Mouse (Mus musculus): Measurements from ENCODE around the gene Glra1.

Glra1 gene

DNA sequence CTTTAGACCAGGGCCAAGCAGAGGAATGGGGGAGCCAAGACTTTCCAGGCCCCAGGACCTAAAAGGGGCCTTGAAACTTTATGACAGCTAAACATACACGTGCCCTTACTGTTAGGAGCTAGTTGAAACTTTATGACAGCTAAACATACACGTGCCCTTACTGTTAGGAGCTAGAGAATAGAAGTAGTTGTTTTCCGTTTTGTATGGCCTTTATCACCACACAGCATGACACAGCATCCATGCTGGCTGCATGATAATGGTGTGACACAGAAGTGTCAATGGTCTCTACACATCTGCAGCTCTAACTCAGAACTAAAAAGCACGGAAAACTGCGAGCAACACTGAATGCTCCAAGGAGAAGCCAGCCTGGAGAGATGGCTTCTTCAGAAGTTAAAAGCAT lies 90.3 kb downstream of the Glra1 start:
- DNase-seq, result no peak

DNA sequence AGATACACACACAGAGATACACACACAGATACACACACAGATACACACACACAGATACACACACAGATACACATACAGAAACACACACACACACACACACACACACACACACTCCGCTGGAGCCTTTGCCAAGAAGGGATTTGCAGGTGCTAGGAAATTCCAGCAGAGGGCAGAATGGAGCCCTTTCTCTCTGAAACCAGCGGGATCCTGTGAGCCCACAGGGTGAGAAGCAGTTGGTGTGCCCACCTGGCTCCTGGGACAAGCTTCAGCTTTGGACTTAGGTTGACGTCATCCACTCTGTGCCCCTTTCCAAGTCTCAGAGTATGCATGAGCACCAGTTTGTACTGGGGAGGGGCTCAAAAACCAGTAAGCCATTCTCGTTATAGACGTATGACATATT lies 96.6 kb downstream of the Glra1 start:
- DNase-seq, result no peak

DNA sequence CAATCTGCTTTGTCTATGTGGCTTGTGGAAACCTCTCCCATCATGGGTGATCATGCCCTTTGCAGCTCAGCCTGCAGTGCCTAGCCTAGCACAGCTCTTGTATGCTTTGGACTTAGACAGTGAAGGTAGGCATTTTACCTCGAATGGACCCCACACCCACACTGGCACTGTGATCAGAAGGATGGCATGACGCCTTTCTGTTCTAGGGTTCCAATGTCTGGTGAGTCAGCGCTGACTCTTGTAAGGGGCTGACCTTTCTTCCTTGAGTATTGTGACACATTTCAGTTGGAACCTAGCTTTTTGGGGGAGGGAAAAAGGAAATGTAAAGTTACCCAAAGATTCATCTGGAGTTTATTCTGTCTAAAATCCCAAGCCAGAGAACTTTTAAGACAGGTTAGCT lies 102.5 kb downstream of the Glra1 start:
- DNase-seq, result no peak

DNA sequence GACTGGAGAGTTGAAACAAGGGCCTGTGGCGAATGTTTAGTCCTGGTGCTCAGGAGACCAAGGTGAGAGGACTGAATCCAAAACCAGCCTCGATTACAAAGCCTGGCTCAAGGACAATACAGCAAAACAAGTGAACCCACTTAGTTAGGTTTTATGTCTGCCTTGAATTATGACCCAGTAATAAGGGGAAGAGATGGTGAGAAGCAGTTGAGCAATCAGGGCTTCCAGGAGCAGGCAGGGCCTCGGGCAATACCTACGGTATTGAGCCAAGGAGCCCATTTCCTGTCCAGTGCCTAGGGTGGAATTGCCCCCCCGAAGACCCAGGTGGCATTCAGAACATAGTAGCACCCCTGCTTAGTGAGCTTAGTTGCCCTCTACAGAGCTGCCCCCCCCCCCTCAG lies 105.1 kb downstream of the Glra1 start:
- peak; percentile 11 for DNase-seq

DNA sequence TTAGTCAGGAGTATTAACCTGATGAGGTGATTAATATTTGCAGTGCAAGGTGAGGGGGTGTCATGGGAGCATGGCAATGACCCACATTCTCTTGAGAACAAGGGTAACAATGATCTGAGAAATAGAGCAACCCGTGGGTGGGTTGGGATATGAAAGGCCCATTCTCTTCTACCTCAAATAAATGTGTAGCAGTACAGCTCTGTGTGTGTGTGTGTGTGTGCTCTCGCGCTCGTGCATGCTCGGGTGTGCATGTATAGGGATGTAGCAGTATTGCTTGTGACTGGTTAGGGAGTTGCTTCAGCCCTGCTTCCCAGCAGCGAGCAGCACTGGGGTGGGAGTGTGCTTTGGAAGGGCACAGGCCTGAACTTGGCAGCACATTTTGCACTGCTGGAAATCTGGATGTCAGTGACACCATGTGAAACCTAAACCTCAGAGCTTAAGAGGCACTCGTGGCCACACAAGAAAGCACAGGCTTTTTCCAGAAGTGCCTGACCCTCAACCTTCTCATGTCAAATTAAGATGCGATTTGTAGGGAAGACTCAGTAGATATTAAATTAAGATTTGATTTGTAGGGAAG lies 106.0 kb downstream of the Glra1 start:
- no peak for DNase-seq

DNA sequence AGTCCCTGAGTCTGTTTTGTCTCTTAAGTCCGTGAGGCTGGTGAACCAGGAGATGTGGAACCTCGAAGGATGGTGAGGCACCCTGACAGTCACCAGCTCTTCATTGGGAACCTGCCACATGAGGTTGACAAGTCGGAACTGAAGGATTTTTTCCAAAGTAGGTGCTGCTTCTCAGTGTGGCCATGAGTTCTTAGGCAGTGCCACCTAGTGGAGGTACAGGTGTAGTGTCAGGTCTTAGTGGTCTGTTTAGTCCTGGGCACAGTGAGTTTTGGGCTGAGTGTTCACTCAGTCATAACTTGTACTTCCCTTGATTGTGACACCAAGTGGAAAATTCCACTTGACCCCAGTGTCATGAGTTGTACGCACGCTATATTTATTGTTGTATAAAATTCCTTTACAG lies 110.1 kb downstream of the Glra1 start:
- DNase-seq, result peak; percentile 69

DNA sequence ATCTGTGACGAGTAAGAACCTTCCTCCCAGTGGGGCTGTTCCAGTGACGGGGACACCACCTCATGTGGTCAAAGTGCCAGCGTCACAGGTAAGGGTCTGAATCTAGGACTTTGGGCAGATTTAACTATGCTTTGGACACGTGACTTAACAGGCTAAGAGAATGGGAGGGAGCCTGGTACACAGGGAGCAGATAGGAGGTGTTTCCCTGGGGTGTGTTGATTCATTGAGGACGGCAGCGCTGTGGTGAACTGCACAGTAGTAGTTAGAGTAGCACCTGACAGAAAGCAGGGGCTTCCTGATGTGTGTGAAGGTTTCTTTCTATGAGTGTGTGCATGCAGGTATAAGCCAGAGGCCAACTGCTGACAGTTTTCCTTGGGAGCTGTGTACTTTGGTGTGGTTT lies 111.8 kb downstream of the Glra1 start:
- no peak for DNase-seq

DNA sequence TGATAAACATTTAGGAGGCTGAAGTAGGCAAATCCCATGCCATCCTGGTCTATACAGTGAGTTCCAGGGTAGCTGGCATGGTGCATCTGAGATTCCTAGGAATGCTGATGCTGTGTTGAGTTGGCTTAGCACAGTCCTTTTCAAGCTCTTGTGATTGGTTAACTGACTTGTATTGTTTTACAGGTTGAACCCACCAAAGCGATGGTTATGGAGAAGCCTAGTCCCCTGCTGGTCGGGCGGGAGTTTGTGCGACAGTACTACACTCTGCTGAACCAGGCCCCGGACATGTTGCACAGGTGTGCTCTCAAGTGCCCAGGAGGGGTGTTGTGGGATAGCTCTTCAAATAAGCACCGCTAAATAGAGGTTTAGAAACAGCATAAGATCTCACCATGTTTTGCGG lies 122.6 kb downstream of the Glra1 start:
- no peak for DNase-seq

DNA sequence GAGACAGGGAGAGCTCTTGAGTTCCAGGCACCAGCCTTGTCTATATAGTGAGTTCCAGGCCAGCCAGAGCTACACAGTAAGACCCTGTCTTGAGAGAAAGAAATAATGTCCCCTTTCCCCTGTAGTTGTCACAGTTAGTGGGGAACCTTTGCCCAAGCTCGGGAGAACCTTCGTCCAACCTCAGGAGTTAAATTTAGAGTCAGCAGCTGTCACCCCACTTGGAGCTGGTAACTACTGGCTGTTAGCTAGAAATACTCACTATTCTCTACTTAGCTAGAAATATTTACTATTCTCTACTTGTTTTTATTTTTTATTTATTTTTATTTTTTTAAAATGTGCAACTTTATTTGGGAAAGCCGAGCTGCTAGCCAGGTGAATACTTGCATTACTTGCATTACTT lies 134.8 kb downstream of the Glra1 start:
- DNase-seq, result no peak

DNA sequence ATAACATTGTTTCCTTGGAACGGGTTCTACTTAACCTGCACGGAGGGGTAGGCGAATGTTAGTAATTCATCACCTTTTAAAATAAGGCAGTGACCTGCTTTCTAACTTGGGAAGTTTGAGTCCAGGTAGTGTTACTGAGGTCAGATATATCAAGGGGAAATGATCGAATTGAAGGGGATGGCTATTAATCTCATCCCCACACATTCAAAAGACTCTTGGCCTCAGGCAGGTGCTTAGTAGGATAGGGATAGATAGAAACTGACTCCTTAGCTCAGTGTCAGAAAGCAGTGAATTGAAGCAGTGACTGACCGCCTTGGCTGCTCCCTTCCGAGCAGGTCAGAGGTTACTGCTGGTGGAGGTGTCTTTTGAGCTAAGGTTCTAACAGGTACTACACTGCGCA lies 136.5 kb downstream of the Glra1 start:
- DNase-seq, result no peak

DNA sequence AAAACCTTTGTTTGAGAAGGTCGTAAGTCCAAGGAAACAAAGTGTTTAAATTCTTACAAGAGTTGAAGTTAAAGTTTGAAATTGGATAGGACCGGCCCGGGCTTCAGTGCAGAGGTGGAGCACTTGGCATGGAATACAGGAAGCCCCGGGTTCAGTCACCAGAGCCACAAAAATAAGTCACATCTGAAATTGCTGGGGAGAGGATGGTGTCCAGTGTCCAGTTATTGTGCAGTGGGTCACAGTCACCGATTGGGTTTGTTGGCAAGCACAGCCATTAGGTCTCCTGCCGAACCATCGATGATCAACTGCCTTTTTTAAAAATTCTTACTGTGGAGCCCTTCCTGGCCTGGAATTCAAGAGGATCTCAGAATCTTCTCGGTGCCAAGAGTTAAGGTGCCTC lies 137.2 kb downstream of the Glra1 start:
- no peak for DNase-seq

DNA sequence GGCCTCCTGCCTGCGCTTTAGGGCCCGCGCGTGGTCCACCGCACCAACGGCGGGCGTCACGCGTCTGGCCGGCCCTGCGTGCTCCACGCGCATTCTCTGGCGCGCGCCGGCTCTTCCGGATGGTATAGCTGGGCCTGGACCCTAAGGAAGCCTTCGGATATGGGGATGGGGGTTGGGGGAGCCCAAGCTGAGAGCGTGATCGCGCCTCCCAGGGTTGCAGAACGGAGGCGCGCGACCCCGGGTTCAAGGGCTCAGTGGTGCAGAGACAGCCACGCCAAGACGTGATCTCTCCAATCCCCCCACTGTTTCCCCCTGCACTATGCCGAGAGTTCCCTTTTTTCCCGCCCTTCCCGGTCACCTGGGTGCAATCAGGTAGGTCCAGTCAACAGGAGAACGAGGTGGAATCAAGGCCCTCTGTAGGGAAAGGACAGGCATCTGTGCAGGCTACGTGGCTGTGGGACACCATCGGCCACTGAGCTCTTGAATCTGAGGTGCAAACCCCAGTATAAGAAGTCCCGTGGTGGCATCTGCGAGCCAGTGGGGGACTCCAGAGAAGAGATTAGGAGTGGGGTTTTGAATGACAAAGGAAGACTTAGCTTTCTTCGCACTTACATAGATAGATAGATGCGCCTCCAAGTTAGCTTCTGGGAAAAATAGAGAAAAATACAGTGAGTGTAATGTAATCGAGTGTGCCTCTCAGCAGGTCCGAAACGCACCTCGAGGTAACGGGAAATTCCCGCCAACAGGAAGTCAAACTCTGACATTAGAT lies 137.9 kb downstream of the Glra1 start:
- DNase-seq, result no peak

DNA sequence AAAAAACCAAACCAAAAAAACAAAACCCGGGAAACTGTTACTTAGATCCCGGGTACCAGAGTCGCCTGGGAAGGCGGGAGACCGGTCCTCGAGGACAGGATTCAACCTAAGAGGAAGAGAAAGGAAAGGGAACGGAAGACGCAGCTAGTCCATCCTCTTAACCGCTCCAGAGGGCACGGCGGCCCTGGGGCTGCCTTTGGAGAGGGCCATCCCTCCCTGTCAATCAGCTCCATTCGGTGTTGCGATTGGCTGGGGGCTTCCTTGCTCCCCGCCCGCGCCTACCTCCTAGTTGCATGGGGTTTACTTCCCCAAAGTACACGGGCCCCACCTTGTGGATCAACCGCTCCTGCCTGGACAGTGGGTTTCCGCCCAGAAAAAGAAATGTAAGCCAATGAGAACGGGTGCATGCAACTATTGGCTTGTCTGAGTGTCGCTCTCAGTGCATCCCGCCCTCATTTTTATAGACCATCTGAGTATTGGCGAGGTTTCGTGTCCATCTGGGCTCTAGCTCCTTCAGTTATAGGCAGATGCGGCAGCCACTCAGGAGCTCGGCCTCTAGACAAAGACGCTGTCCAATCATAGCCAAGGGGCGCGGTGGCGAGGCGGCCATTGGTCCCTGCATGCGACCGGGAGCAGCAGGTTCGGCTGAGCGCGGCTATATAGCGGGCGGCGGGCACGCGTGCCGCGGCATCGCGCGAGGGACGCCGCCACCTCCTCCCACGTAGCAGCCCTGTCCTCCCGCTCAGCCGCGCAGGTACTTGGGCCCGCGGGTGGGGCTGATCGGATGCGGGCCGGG lies 138.8 kb downstream of the Glra1 start, which contains the start of gene G3bp1:
Gene G3bp1, plus strand, starts transcription at position 638 of the 796 bp plus-strand sequence.
- DNase-seq, result peak; percentile 100

DNA sequence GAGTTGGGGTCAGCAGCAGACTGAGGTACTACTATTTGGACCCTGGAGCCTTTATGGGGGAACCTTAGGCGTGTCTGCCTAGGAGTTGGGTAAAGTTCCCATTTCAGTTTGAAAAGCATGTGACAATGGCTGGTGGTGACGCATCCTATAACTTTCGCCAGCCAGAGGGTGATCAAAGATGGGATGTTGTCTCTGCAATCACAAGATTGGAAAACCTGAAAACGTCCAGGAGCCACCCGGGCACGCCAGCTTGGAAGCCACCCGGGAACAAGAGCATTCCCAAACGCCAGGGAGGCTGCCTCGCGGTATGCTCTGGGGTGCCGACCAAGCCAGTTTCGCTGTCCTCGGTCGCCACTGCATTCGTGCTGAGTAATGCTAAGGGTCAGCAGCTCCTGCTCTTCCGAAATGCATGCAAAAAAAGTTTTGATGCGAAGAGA lies 139.4 kb downstream of the Glra1 start:
- no peak for DNase-seq

DNA sequence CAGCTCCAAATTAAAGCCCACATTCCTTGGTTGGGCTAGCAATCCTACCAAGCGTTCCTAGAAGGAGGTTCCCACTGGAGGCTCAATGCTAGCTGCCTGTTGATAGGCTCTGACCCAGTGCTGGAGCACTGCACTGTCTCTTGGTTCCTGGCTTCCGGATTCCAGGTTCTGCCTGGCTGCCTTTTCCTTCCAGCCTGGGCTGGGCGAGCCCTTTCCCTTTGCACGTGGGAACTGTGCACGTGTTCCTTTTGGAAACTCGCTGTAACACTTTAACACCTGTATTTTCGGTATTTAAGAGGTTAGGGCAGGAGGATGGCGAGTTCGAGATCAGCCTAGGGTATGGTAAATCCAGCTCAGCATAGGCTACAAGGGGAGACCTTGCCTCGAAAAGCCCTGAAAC lies 140.0 kb downstream of the Glra1 start:
- DNase-seq, result peak; percentile 51

DNA sequence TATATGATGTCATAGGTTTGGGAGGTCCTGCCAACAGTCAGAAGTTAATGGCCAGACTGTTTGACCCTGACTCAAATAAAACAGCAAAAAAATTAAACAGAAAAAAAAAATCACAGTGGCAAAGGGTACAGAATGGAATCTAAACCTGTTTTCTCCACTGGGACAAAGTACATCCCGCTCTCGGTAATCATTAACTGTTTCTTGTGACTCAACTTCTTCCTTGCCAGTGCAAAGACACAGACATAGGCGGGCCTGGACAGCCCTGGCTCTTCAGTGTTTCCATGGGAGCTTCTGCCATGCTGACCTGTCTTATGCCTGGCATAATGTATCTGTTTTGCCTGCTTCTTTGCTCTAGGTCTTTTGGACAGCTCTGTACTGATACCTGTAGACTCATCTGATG lies 142.8 kb downstream of the Glra1 start:
- DNase-seq, result no peak

DNA sequence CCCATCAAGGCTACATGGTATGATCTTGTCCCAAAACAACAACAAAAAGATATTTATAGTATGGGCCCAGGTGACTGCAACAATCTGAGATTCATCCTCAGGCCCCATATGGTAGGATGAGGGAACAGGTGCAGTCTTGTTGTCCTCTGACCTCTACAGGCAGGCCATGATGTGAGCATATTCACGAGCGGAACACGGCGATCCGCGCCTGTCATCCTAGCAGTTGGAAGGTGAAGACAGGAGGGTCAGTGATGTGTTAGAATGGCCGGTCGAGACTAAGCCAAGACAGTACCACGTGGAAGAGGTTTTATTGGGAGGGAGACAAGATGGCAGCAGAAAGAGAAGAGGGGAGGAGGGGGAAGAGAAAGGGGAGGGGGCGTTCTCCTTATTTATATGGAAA lies 143.3 kb downstream of the Glra1 start:
- DNase-seq, result no peak

All from lung, postnatal 36 days (tissue).